Mouse (Mus musculus): ENCODE results near the gene Cfap300.

Gene Cfap300

GRCm38 (mm10) chr9:8042338-8043043 is at the start of gene Cfap300:
TSS of gene Cfap300 (minus strand) at chr9:8042823.
- peak; percentile 87 for DNase-seq (ENCODE audit: low read depth)

- DNase-seq (ENCODE audit: low read depth) = no peak
Measured at GRCm38 (mm10) chr9:8078882-8079281, 36.3 kb upstream of the Cfap300 start.

- DNase-seq (ENCODE audit: low read depth) = peak; percentile 24
Measured at GRCm38 (mm10) chr9:8074345-8074744, 31.7 kb upstream of the Cfap300 start.

GRCm38 (mm10) chr9:8073203-8073755 is 30.7 kb upstream of the Cfap300 start:
- DNase-seq (ENCODE audit: low read depth) = no peak

GRCm38 (mm10) chr9:8059636-8060035 is 17.0 kb upstream of the Cfap300 start:
- DNase-seq (ENCODE audit: low read depth) = no peak

GRCm38 (mm10) chr9:8054831-8055230 is 12.2 kb upstream of the Cfap300 start:
- no peak for DNase-seq (ENCODE audit: low read depth)

GRCm38 (mm10) chr9:8043044-8043387 is 393 bp upstream of the Cfap300 start:
- no peak for DNase-seq (ENCODE audit: low read depth)

GRCm38 (mm10) chr9:8035546-8035945 is 7.1 kb downstream of the Cfap300 start:
- DNase-seq (ENCODE audit: low read depth) = no peak

GRCm38 (mm10) chr9:8035091-8035490 is 7.5 kb downstream of the Cfap300 start:
- no peak for DNase-seq (ENCODE audit: low read depth)

- no peak for DNase-seq (ENCODE audit: low read depth)
Measured at GRCm38 (mm10) chr9:8034143-8034542, 8.5 kb downstream of the Cfap300 start.

- DNase-seq (ENCODE audit: low read depth) = no peak
Measured at GRCm38 (mm10) chr9:8032847-8033246, 9.8 kb downstream of the Cfap300 start.

GRCm38 (mm10) chr9:8018609-8019008 is 24.0 kb downstream of the Cfap300 start:
- no peak for DNase-seq (ENCODE audit: low read depth)

- DNase-seq (ENCODE audit: low read depth) = no peak
Measured at GRCm38 (mm10) chr9:8017253-8017913, 25.2 kb downstream of the Cfap300 start.

- peak; percentile 44 for DNase-seq (ENCODE audit: low read depth)
Measured at GRCm38 (mm10) chr9:8004370-8004991, 38.1 kb downstream of the Cfap300 start, which contains the start of gene Yap1. TSS of gene Yap1 (minus strand) at chr9:8004596.

GRCm38 (mm10) chr9:8003301-8004271 is 39.0 kb downstream of the Cfap300 start:
- peak; percentile 47 for DNase-seq (ENCODE audit: low read depth)

- DNase-seq (ENCODE audit: low read depth) = no peak
Measured at GRCm38 (mm10) chr9:8002806-8003205, 39.8 kb downstream of the Cfap300 start.

GRCm38 (mm10) chr9:8001352-8001751 is 41.3 kb downstream of the Cfap300 start:
- DNase-seq (ENCODE audit: low read depth) = no peak

GRCm38 (mm10) chr9:7994275-7994674 is 48.3 kb downstream of the Cfap300 start:
- no peak for DNase-seq (ENCODE audit: low read depth)

GRCm38 (mm10) chr9:7992651-7993050 is 50.0 kb downstream of the Cfap300 start:
- no peak for DNase-seq (ENCODE audit: low read depth)

GRCm38 (mm10) chr9:7990897-7991296 is 51.7 kb downstream of the Cfap300 start:
- DNase-seq (ENCODE audit: low read depth) = no peak

GRCm38 (mm10) chr9:7987119-7987518 is 55.5 kb downstream of the Cfap300 start:
- no peak for DNase-seq (ENCODE audit: low read depth)

GRCm38 (mm10) chr9:7984287-7984686 is 58.3 kb downstream of the Cfap300 start:
- DNase-seq (ENCODE audit: low read depth) = no peak

Data from fibroblast of lung, adult 2 months (primary cell).